Mouse (Mus musculus) heart, embryonic 13.5 days (tissue): ENCODE results near the gene Fstl4. TPM values are rescaled to one million over a fixed set of nuclear protein-coding genes. Genes with fewer than 3 reads are reported as not detected.

Experiments
- ATAC-seq: fragments of 200-750 bp; cut with Nextera tagmentation; 2 replicates; pipeline ENCODE4 v1.8.0; 2017; ENCODE audit warnings: moderate TSS enrichment; ENCODE audit not compliant: insufficient number of reproducible peaks, low FRiP score, low TSS enrichment; ENCODE audit errors: extremely low read depth
- H3K27ac ChIP-seq: fragments of 300-500 bp; sonication (generic); replicated peaks from 2 replicates; pipeline ENCODE4 v1.5.1; 2015; ENCODE audit warnings: moderate library complexity, mild to moderate bottlenecking, inconsistent platforms
- H3K27me3 ChIP-seq: fragments of 300-500 bp; sonication (generic); replicated peaks from 2 replicates; pipeline ENCODE4 v1.6.1; 2015; ENCODE audit warnings: mild to moderate bottlenecking, inconsistent platforms
- H3K36me3 ChIP-seq: fragments of 300-500 bp; sonication (generic); 2 replicates; pipeline ENCODE4 v1.6.1; 2015; ENCODE audit warnings: mild to moderate bottlenecking, inconsistent platforms
- H3K4me1 ChIP-seq: fragments of 300-500 bp; sonication (generic); 2 replicates; pipeline ENCODE4 v1.6.1; 2015; ENCODE audit warnings: inconsistent platforms
- H3K4me2 ChIP-seq: fragments of 300-500 bp; sonication (generic); 2 replicates; pipeline ENCODE4 v1.6.1; 2015; ENCODE audit warnings: inconsistent platforms, mild to moderate bottlenecking, moderate library complexity
- H3K4me3 ChIP-seq: fragments of 300-500 bp; sonication (generic); 2 replicates; pipeline ENCODE4 v1.5.1; 2015; ENCODE audit warnings: moderate library complexity, mild to moderate bottlenecking, inconsistent platforms
- H3K9ac ChIP-seq: fragments of 300-500 bp; sonication (generic); 2 replicates; pipeline ENCODE4 v1.6.1; 2015; ENCODE audit warnings: inconsistent platforms, mild to moderate bottlenecking, moderate library complexity
- H3K9me3 ChIP-seq: fragments of 300-500 bp; sonication (generic); 2 replicates; pipeline ENCODE4 v1.6.1; 2016; ENCODE audit warnings: inconsistent platforms
- WGBS: fragments of 180-500 bp; shearing (Covaris S2); methylation state at CpG from one replicate; pipeline ENCODE4 v1.1.7; 2015; ENCODE audit warnings: mixed read lengths; 5-methylcytosine and 5-hydroxymethylcytosine counted together
- polyA plus RNA-seq: library from polyadenylated mRNA; unstranded; fragments of >200 nt; fragmentation: Nextera tagmentation; extraction: Ambion mirVana; gene quantifications from 2 replicates; pipeline ENCODE4 v1.2.1, GENCODE M21; 2015

Gene Fstl4
- polyA plus RNA-seq, 1 experiment from 2014 or later: 9.7 TPM

GRCm38 (mm10) chr11:52915648-52916047, 151.2 kb downstream of the Fstl4 start:
- 86% methylated on average over 2 of the region's 2 CpGs for WGBS
- H3K27ac ChIP-seq: no peak overlapping the region
- H3K9me3 ChIP-seq: no peaks in the 10 kb centered on the region
- H3K4me3 ChIP-seq: no peak overlapping the region
- no peak overlapping the region for H3K4me2 ChIP-seq
- H3K9ac ChIP-seq: no peak overlapping the region
- ATAC-seq: no peak
- H3K4me1 ChIP-seq: peaks cover 36% of the 10 kb centered on the region
- H3K36me3 ChIP-seq: no peaks in the 10 kb centered on the region
- no peaks in the 10 kb centered on the region for H3K27me3 ChIP-seq

- Histone ChIP-seq H3K36me3 (no peaks in the 10 kb centered on the region), H3K9me3 (no peaks in the 10 kb centered on the region), H3K27ac (peak overlapping the region; percentile 25; the same call in 1 of the 2 replicates), H3K4me2 (peak overlapping the region; percentile 20), H3K27me3 (no peaks in the 10 kb centered on the region), H3K4me1 (peaks cover 26% of the 10 kb centered on the region), H3K9ac (0 out of 2 replicates have a peak overlapping the region, but pooled peaks have one; percentile 16), H3K4me3 (no peak overlapping the region)
- no peak for ATAC-seq
- WGBS: 22% methylated on average over 15 of the region's 15 CpGs
These were observed 155.0 kb downstream of the Fstl4 start for GRCm38 (mm10) chr11:52919231-52919960.

- no peak for ATAC-seq
- Histone ChIP-seq H3K4me2 (no peak overlapping the region), H3K9me3 (no peaks in the 10 kb centered on the region), H3K27me3 (no peaks in the 10 kb centered on the region), H3K4me1 (peaks cover 12% of the 10 kb centered on the region), H3K27ac (no peak overlapping the region), H3K4me3 (no peak overlapping the region), H3K9ac (no peak overlapping the region), H3K36me3 (no peaks in the 10 kb centered on the region)
- WGBS: 73% methylated on average over 2 of the region's 2 CpGs
These were observed 159.8 kb downstream of the Fstl4 start for GRCm38 (mm10) chr11:52924196-52924595.

GRCm38 (mm10) chr11:52928321-52928720, 163.9 kb downstream of the Fstl4 start:
- no peak for ATAC-seq
- Histone ChIP-seq H3K4me1 (0 out of 2 replicates have a peak, but pooled peaks cover 3% of the 10 kb centered on the region), H3K36me3 (no peaks in the 10 kb centered on the region), H3K9ac (no peak overlapping the region), H3K27me3 (no peaks in the 10 kb centered on the region), H3K4me3 (no peak overlapping the region), H3K9me3 (no peaks in the 10 kb centered on the region), H3K27ac (no peak overlapping the region), H3K4me2 (no peak overlapping the region)
- 81% methylated on average over 4 of the region's 4 CpGs for WGBS

GRCm38 (mm10) chr11:52939336-52940070, 175.1 kb downstream of the Fstl4 start:
- Histone ChIP-seq H3K36me3 (no peaks in the 10 kb centered on the region), H3K9me3 (no peaks in the 10 kb centered on the region), H3K4me3 (no peak overlapping the region), H3K9ac (no peak overlapping the region), H3K4me1 (peaks cover 9% of the 10 kb centered on the region), H3K27ac (no peak overlapping the region), H3K27me3 (no peaks in the 10 kb centered on the region), H3K4me2 (no peak overlapping the region)
- WGBS: 56% methylated on average over 12 of the region's 12 CpGs
- no peak for ATAC-seq

- Histone ChIP-seq H3K36me3 (no peaks in the 10 kb centered on the region), H3K27me3 (no peaks in the 10 kb centered on the region), H3K4me1 (peaks cover 9% of the 10 kb centered on the region), H3K9me3 (no peaks in the 10 kb centered on the region), H3K27ac (no peak overlapping the region), H3K4me2 (no peak overlapping the region), H3K4me3 (no peak overlapping the region), H3K9ac (no peak overlapping the region)
- ATAC-seq: no peak
- 75% methylated on average over 6 of the region's 6 CpGs for WGBS
These were observed 178.5 kb downstream of the Fstl4 start for GRCm38 (mm10) chr11:52942967-52943366.

GRCm38 (mm10) chr11:52954995-52955394, 190.6 kb downstream of the Fstl4 start:
- H3K27ac ChIP-seq: no peak overlapping the region
- H3K9me3 ChIP-seq: peaks cover 4% of the 10 kb centered on the region; the same call in 1 of the 2 replicates
- ATAC-seq: no peak

GRCm38 (mm10) chr11:52968809-52969208, 204.4 kb downstream of the Fstl4 start:
- 75% methylated on average over 9 of the region's 9 CpGs for WGBS
- no peak overlapping the region for H3K27ac ChIP-seq
- no peak overlapping the region for H3K4me3 ChIP-seq
- no peaks in the 10 kb centered on the region for H3K9me3 ChIP-seq
- H3K4me1 ChIP-seq: peaks cover 21% of the 10 kb centered on the region
- H3K4me2 ChIP-seq: no peak overlapping the region
- H3K9ac ChIP-seq: no peak overlapping the region
- H3K27me3 ChIP-seq: no peaks in the 10 kb centered on the region
- no peak for ATAC-seq
- no peaks in the 10 kb centered on the region for H3K36me3 ChIP-seq

More at GRCm38 (mm10) chr11:52954995-52955394, 190.6 kb downstream of the Fstl4 start:
- Histone ChIP-seq H3K27me3 (no peaks in the 10 kb centered on the region), H3K4me2 (no peak overlapping the region), H3K36me3 (no peaks in the 10 kb centered on the region), H3K4me1 (no peaks in the 10 kb centered on the region), H3K4me3 (no peak overlapping the region), H3K9ac (no peak overlapping the region)
- WGBS: 82% methylated on average over 3 of the region's 3 CpGs

GRCm38 (mm10) chr11:52970396-52970795, 206.0 kb downstream of the Fstl4 start:
- no peak overlapping the region for H3K9ac ChIP-seq
- no peaks in the 10 kb centered on the region for H3K27me3 ChIP-seq
- peak overlapping the region; percentile 11; the same call in 1 of the 2 replicates for H3K4me2 ChIP-seq
- H3K4me1 ChIP-seq: peaks cover 21% of the 10 kb centered on the region
- H3K36me3 ChIP-seq: no peaks in the 10 kb centered on the region
- H3K9me3 ChIP-seq: no peaks in the 10 kb centered on the region
- no peak overlapping the region for H3K4me3 ChIP-seq
- H3K27ac ChIP-seq: peak overlapping the region; percentile 50
- 39% methylated on average over 6 of the region's 6 CpGs for WGBS
- ATAC-seq: no peak; the same call in 1 of the 2 replicates

GRCm38 (mm10) chr11:52986986-52987385, 222.6 kb downstream of the Fstl4 start:
- H3K27me3 ChIP-seq: no peaks in the 10 kb centered on the region
- ATAC-seq: no peak
- H3K9ac ChIP-seq: no peak overlapping the region
- WGBS: 81% methylated on average over 8 of the region's 8 CpGs
- H3K4me2 ChIP-seq: no peak overlapping the region
- H3K27ac ChIP-seq: no peak overlapping the region
- H3K4me1 ChIP-seq: no peaks in the 10 kb centered on the region
- H3K4me3 ChIP-seq: no peak overlapping the region
- no peaks in the 10 kb centered on the region for H3K36me3 ChIP-seq
- H3K9me3 ChIP-seq: peaks cover 5% of the 10 kb centered on the region; the same call in 1 of the 2 replicates

GRCm38 (mm10) chr11:52994688-52995087, 230.3 kb downstream of the Fstl4 start:
- Histone ChIP-seq H3K36me3 (no peaks in the 10 kb centered on the region), H3K9me3 (0 out of 2 replicates have a peak, but pooled peaks cover 3% of the 10 kb centered on the region), H3K9ac (no peak overlapping the region), H3K27me3 (no peaks in the 10 kb centered on the region), H3K4me2 (no peak overlapping the region), H3K4me1 (no peaks in the 10 kb centered on the region), H3K27ac (no peak overlapping the region), H3K4me3 (no peak overlapping the region)
- 85% methylated on average over 5 of the region's 5 CpGs for WGBS
- ATAC-seq: no peak
